Mouse (Mus musculus) hindbrain, embryonic 16.5 days (tissue): ENCODE data around the gene Chst5. TPM values are rescaled to one million over a fixed set of nuclear protein-coding genes. Genes with fewer than 3 reads are reported as not detected.

Experiments
- polyA plus RNA-seq: library from polyadenylated mRNA; unstranded; fragments of >200 nt; fragmentation: Nextera tagmentation; extraction: Ambion mirVana; gene quantifications from 2 replicates; pipeline ENCODE4 v1.2.1, GENCODE M21; 2015

Chst5 gene
- polyA plus RNA-seq, 1 experiment from 2014 or later: 4.4 TPM

Other genes starting within 250 kb of the Chst5 start
- not detected in 2 replicates for gene Ctrb1, start 219.4 kb downstream of the Chst5 start, polyA plus RNA-seq
- 37.6 and 50.0 TPM in 2 replicates for gene Bcar1, start 166.6 kb downstream of the Chst5 start, polyA plus RNA-seq
- gene Cfdp1, start 56.2 kb downstream of the Chst5 start, polyA plus RNA-seq: 202 and 210 TPM in 2 replicates
- gene Tmem170, start 33.7 kb downstream of the Chst5 start, polyA plus RNA-seq: 3.6 and 4.2 TPM in 2 replicates
- 19.5 and 21.3 TPM in 2 replicates for gene Tmem231, start 23.4 kb upstream of the Chst5 start, polyA plus RNA-seq
- gene Gabarapl2, start 30.3 kb upstream of the Chst5 start, polyA plus RNA-seq: 422 and 469 TPM in 2 replicates
- 6.9 and 7.5 TPM in 2 replicates for gene Adat1, start 81.9 kb upstream of the Chst5 start, polyA plus RNA-seq
- 173 and 178 TPM in 2 replicates for gene Kars, start 100.9 kb upstream of the Chst5 start, polyA plus RNA-seq
- gene Terf2ip, start 101.0 kb upstream of the Chst5 start, polyA plus RNA-seq: 66.8 and 71.9 TPM in 2 replicates
- 0.33 and 0.70 TPM in 2 replicates for gene Gm6793, start 104.6 kb upstream of the Chst5 start, polyA plus RNA-seq